Mouse (Mus musculus) liver, embryonic 14.5 days (tissue): ENCODE data around the gene Hipk4.

Experiments
- CTCF ChIP-seq: IDR thresholded peaks from 2 replicates; pipeline ENCODE4 v1.5.1; 2016; ENCODE audit warnings: antibody characterized with exemption, low read depth, control low read depth
- EP300 ChIP-seq: IDR thresholded peaks from 2 replicates; pipeline ENCODE4 v1.6.1; 2016; ENCODE audit warnings: antibody characterized with exemption, low read depth

DNA sequence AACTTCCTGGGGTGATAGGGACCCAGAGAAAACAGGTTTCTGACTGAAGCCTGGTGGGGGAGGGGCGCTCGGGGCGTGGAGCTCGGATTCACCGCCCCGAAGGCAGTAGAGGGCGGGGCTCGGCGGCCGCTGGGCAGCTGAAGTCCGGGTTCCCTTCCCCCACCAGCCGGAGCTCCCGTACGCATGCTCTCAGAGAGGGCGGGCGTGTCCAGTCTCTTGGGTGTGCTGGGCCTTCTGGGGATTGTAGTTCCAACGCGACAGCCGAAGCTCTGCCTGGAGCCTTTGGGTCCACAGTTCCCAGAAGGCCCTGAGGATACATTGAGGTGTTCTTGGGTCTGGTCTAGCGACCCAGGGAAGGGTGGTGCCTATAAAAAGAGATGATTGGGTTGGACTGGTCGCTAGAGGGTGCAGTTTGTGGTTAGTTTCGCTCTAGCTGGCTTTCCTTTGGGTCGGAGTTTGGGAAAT lies 48.5 kb upstream of the Hipk4 start:
- TF ChIP-seq CTCF, result peak; percentile 84
- TF ChIP-seq EP300, result peak; percentile 59
